In genomic region chr11:78163681-78164603, GRCm38 (mm10) we compare ENCODE assay signal across 8 mouse cellular contexts. TPM values are rescaled to one million over a fixed set of nuclear protein-coding genes. Genes with fewer than 3 reads are reported as not detected.
A peak's percentile ranks its signal among the peaks of the same experiment; 100 is the strongest.
DNase-seq lines count a peak whose midpoint lies in the region; ATAC-seq and TF ChIP-seq lines count a peak whose summit lies in the region.

No protein-coding gene starts in this region.

- H3K9ac ChIP-seq in forebrain, postnatal 0 days, result peak overlapping the region; percentile 89
- peak overlapping the region; percentile 97 for H3K9ac ChIP-seq in hindbrain, embryonic 16.5 days (ENCODE audit: low read depth, low read length)
- peak overlapping the region; percentile 99 for H3K9ac ChIP-seq in liver, embryonic 13.5 days
- H3K9ac ChIP-seq in neural tube, embryonic 14.5 days (replicated peaks; ENCODE audit: low read depth, low read length), result peak overlapping the region; percentile 97

- H3K4me3 ChIP-seq in forebrain, postnatal 0 days (ENCODE audit: low read depth, low read length), result peak overlapping the region; percentile 67
- H3K4me3 ChIP-seq in hindbrain, embryonic 16.5 days (ENCODE audit: low read length), result peak overlapping the region; percentile 82
- H3K4me3 ChIP-seq in liver, embryonic 13.5 days (replicated peaks), result peak overlapping the region; percentile 95
- H3K4me3 ChIP-seq in neural tube, embryonic 14.5 days (ENCODE audit: low read depth, low read length), result peak overlapping the region; percentile 85

- H3K36me3 ChIP-seq in forebrain, postnatal 0 days (ENCODE audit: insufficient read depth), result peaks cover 29% of the 10 kb centered on the region
- peaks cover 17% of the 10 kb centered on the region for H3K36me3 ChIP-seq in hindbrain, embryonic 16.5 days (ENCODE audit: control insufficient read depth, insufficient read depth, low read length)
- H3K36me3 ChIP-seq in liver, embryonic 13.5 days, result peaks cover 42% of the 10 kb centered on the region
- peaks cover 30% of the 10 kb centered on the region for H3K36me3 ChIP-seq in neural tube, embryonic 14.5 days (ENCODE audit: control insufficient read depth, insufficient read depth, low read length)

- no peak for TF ChIP-seq CTCF in forebrain, postnatal 0 days (IDR thresholded peaks at IDR 0.05; ENCODE audit: low read depth)

- peak; percentile 74 to 90 for DNase-seq in adrenal gland, adult (ENCODE audit: inconsistent age in 2 of 2, low spot score in 1 of 2)
- no peak for DNase-seq in adrenal gland, postnatal 4 days (ENCODE audit: low spot score in 2 of 2)
- DNase-seq in adrenal gland, adult 8-10 months, result peak; percentile 77
- DNase-seq in forebrain, postnatal 0 days, result peak; percentile 75
- DNase-seq in liver, embryonic 13.5 days, result no peak
- peak; percentile 89 for DNase-seq in yolk sac, embryonic 10.5 days (ENCODE audit: low spot score)

- ATAC-seq in forebrain, postnatal 0 days, result peak; percentile 40
- ATAC-seq in hindbrain, embryonic 16.5 days, result peak; percentile 48
- no peak for ATAC-seq in liver, embryonic 13.5 days (ENCODE audit: low read depth)
- ATAC-seq in neural tube, embryonic 14.5 days (ENCODE audit: low read depth), result peak; percentile 35

- no peaks in the 10 kb centered on the region for H3K9me3 ChIP-seq in forebrain, postnatal 0 days (ENCODE audit: low read length)
- no peaks in the 10 kb centered on the region for H3K9me3 ChIP-seq in hindbrain, embryonic 16.5 days (ENCODE audit: control insufficient read depth, low read length)
- no peaks in the 10 kb centered on the region for H3K9me3 ChIP-seq in liver, embryonic 13.5 days (replicated peaks)
- H3K9me3 ChIP-seq in neural tube, embryonic 14.5 days (ENCODE audit: control insufficient read depth, low read length), result no peaks in the 10 kb centered on the region

- H3K4me1 ChIP-seq in forebrain, postnatal 0 days (ENCODE audit: insufficient read depth), result peaks cover 13% of the 10 kb centered on the region
- peaks cover 27% of the 10 kb centered on the region for H3K4me1 ChIP-seq in hindbrain, embryonic 16.5 days (ENCODE audit: control insufficient read depth, insufficient read depth, low read depth, low read length)
- peaks cover 91% of the 10 kb centered on the region for H3K4me1 ChIP-seq in liver, embryonic 13.5 days (replicated peaks)
- H3K4me1 ChIP-seq in neural tube, embryonic 14.5 days (ENCODE audit: control insufficient read depth, insufficient read depth, low read length), result peaks cover 27% of the 10 kb centered on the region

- no peaks in the 10 kb centered on the region for H3K27me3 ChIP-seq in forebrain, postnatal 0 days (ENCODE audit: insufficient read depth, low read length)
- no peaks in the 10 kb centered on the region for H3K27me3 ChIP-seq in hindbrain, embryonic 16.5 days (replicated peaks; ENCODE audit: control insufficient read depth, insufficient read depth, low read length)
- no peaks in the 10 kb centered on the region for H3K27me3 ChIP-seq in liver, embryonic 13.5 days
- no peaks in the 10 kb centered on the region for H3K27me3 ChIP-seq in neural tube, embryonic 14.5 days (ENCODE audit: control insufficient read depth, insufficient read depth, low read length)

- 4% methylated on average over 22 of the region's 22 CpGs for WGBS in forebrain, postnatal 0 days
- WGBS in hindbrain, embryonic 16.5 days, result 0% methylated on average over 22 of the region's 22 CpGs
- WGBS in liver, embryonic 13.5 days (ENCODE audit: insufficient replicate concordance), result 2% methylated on average over 22 of the region's 22 CpGs
- WGBS in neural tube, embryonic 14.5 days, result under 1% methylated on average over 22 of the region's 22 CpGs

- H3K4me2 ChIP-seq in forebrain, postnatal 0 days (ENCODE audit: low read depth), result peak overlapping the region; percentile 89
- H3K4me2 ChIP-seq in hindbrain, embryonic 16.5 days (ENCODE audit: low read length), result peak overlapping the region; percentile 86
- H3K4me2 ChIP-seq in liver, embryonic 13.5 days, result peak overlapping the region; percentile 100
- H3K4me2 ChIP-seq in neural tube, embryonic 14.5 days (ENCODE audit: low read depth, low read length), result peak overlapping the region; percentile 62

- H3K27ac ChIP-seq in forebrain, postnatal 0 days (ENCODE audit: low read depth, low read length), result peak overlapping the region; percentile 96
- peak overlapping the region; percentile 93 for H3K27ac ChIP-seq in hindbrain, embryonic 16.5 days (ENCODE audit: low read depth, low read length)
- peak overlapping the region; percentile 91 for H3K27ac ChIP-seq in liver, embryonic 13.5 days
- H3K27ac ChIP-seq in neural tube, embryonic 14.5 days (ENCODE audit: low read depth, low read length), result peak overlapping the region; percentile 98

RNA-seq across cellular contexts. Expression of gene Traf4, which starts 1.4 kb away (rescaled TPM):
- total RNA-seq in adrenal gland, postnatal 4 days (2021), result 10 to 100 TPM; 42.7 to 46.5 TPM
- total RNA-seq in adrenal gland, adult 8-10 months (2022), result 10 to 100 TPM; 18.0 to 31.3 (median 22.8) TPM
- total RNA-seq in forebrain, postnatal 0 days (2014; rRNA removed), result 99.0 and 107 TPM in 2 replicates
- 104 and 131 TPM in 2 replicates for polyA plus RNA-seq in forebrain, postnatal 0 days (2015; fragmentation: Nextera tagmentation; extraction: Ambion mirVana)
- polyA plus RNA-seq in hindbrain, embryonic 16.5 days (2015; fragmentation: Nextera tagmentation; extraction: Ambion mirVana), result 80.1 and 97.4 TPM in 2 replicates
- polyA plus RNA-seq in liver, embryonic 13.5 days (2015; fragmentation: Nextera tagmentation; extraction: Ambion mirVana), result 28.0 and 34.6 TPM in 2 replicates
- 56.5 and 77.9 TPM in 2 replicates for polyA plus RNA-seq in neural tube, embryonic 14.5 days (2014; fragmentation: Nextera tagmentation; extraction: Ambion mirVana)

RNA-seq across cellular contexts. Expression of gene Nek8, which starts 12.5 kb away (rescaled TPM):
- 10 to 100 TPM; 16.3 to 16.5 TPM for total RNA-seq in adrenal gland, postnatal 4 days (2021)
- total RNA-seq in adrenal gland, adult 8-10 months (2022), result 10 to 100 TPM; 10.7 to 29.6 (median 21.6) TPM
- 4.7 and 6.1 TPM in 2 replicates for total RNA-seq in forebrain, postnatal 0 days (2014; rRNA removed)
- 5.5 and 5.7 TPM in 2 replicates for polyA plus RNA-seq in forebrain, postnatal 0 days (2015; fragmentation: Nextera tagmentation; extraction: Ambion mirVana)
- polyA plus RNA-seq in hindbrain, embryonic 16.5 days (2015; fragmentation: Nextera tagmentation; extraction: Ambion mirVana), result 7.1 and 7.7 TPM in 2 replicates
- polyA plus RNA-seq in liver, embryonic 13.5 days (2015; fragmentation: Nextera tagmentation; extraction: Ambion mirVana), result 8.9 and 9.2 TPM in 2 replicates
- polyA plus RNA-seq in neural tube, embryonic 14.5 days (2014; fragmentation: Nextera tagmentation; extraction: Ambion mirVana), result 3.9 and 6.1 TPM in 2 replicates

RNA-seq across cellular contexts. Expression of gene Tlcd1, which starts 12.6 kb away (rescaled TPM):
- total RNA-seq in adrenal gland, postnatal 4 days (2021), result 10 to 100 TPM; 45.2 to 46.9 TPM
- 10 to 100 TPM; 54.5 to 65.1 (median 61.2) TPM for total RNA-seq in adrenal gland, adult 8-10 months (2022)
- total RNA-seq in forebrain, postnatal 0 days (2014; rRNA removed), result 15.3 and 22.0 TPM in 2 replicates
- 13.9 and 19.0 TPM in 2 replicates for polyA plus RNA-seq in forebrain, postnatal 0 days (2015; fragmentation: Nextera tagmentation; extraction: Ambion mirVana)
- polyA plus RNA-seq in hindbrain, embryonic 16.5 days (2015; fragmentation: Nextera tagmentation; extraction: Ambion mirVana), result 19.7 and 20.1 TPM in 2 replicates
- 50.3 and 54.3 TPM in 2 replicates for polyA plus RNA-seq in liver, embryonic 13.5 days (2015; fragmentation: Nextera tagmentation; extraction: Ambion mirVana)
- polyA plus RNA-seq in neural tube, embryonic 14.5 days (2014; fragmentation: Nextera tagmentation; extraction: Ambion mirVana), result 14.6 and 16.7 TPM in 2 replicates

RNA-seq across cellular contexts. Expression of gene Rpl23a, which starts 19.4 kb away (rescaled TPM):
- total RNA-seq in adrenal gland, postnatal 4 days (2021), result 1,000 to 10,000 TPM; 2,039 to 2,132 TPM
- 1,000 to 10,000 TPM; 1,361 to 1,741 (median 1,547) TPM for total RNA-seq in adrenal gland, adult 8-10 months (2022)
- 772 and 968 TPM in 2 replicates for total RNA-seq in forebrain, postnatal 0 days (2014; rRNA removed)
- 938 and 1,223 TPM in 2 replicates for polyA plus RNA-seq in forebrain, postnatal 0 days (2015; fragmentation: Nextera tagmentation; extraction: Ambion mirVana)
- 662 and 677 TPM in 2 replicates for polyA plus RNA-seq in hindbrain, embryonic 16.5 days (2015; fragmentation: Nextera tagmentation; extraction: Ambion mirVana)
- 1,033 and 1,075 TPM in 2 replicates for polyA plus RNA-seq in liver, embryonic 13.5 days (2015; fragmentation: Nextera tagmentation; extraction: Ambion mirVana)
- polyA plus RNA-seq in neural tube, embryonic 14.5 days (2014; fragmentation: Nextera tagmentation; extraction: Ambion mirVana), result 906 and 951 TPM in 2 replicates

RNA-seq across cellular contexts. Expression of gene Rab34, which starts 24.3 kb away (rescaled TPM):
- 100 to 1,000 TPM; 120 to 124 TPM for total RNA-seq in adrenal gland, postnatal 4 days (2021)
- total RNA-seq in adrenal gland, adult 8-10 months (2022), result 100 to 1,000 TPM in 2 of 4 experiments, 10 to 100 TPM in 2; 72.8 to 116 (median 98.4) TPM
- 76.9 and 83.5 TPM in 2 replicates for total RNA-seq in forebrain, postnatal 0 days (2014; rRNA removed)
- polyA plus RNA-seq in forebrain, postnatal 0 days (2015; fragmentation: Nextera tagmentation; extraction: Ambion mirVana), result 50.8 and 55.5 TPM in 2 replicates
- polyA plus RNA-seq in hindbrain, embryonic 16.5 days (2015; fragmentation: Nextera tagmentation; extraction: Ambion mirVana), result 57.3 and 60.3 TPM in 2 replicates
- 13.5 and 15.6 TPM in 2 replicates for polyA plus RNA-seq in liver, embryonic 13.5 days (2015; fragmentation: Nextera tagmentation; extraction: Ambion mirVana)
- 61.5 and 63.9 TPM in 2 replicates for polyA plus RNA-seq in neural tube, embryonic 14.5 days (2014; fragmentation: Nextera tagmentation; extraction: Ambion mirVana)

Comparison
In these comparisons a context has a peak if more than half of its experiments do, and no peak if none do; other contexts are left out.
1. DNase-seq: peak in adrenal gland, adult (2 of 2), adrenal gland, adult 8-10 months (single experiment), forebrain, postnatal 0 days (single experiment) and yolk sac, embryonic 10.5 days (single experiment); none in adrenal gland, postnatal 4 days (0 of 2) and liver, embryonic 13.5 days (single experiment).
2. Peak in every context shown above with its lines, with median percentiles within 50 percentile points of each other: H3K27ac ChIP-seq, H3K4me2 ChIP-seq, H3K4me3 ChIP-seq and H3K9ac ChIP-seq.